Mouse (Mus musculus) neural tube, postnatal 0 days (tissue): ENCODE measurements around the gene Tifab. TPM values are rescaled to one million over a fixed set of nuclear protein-coding genes. Genes with fewer than 3 reads are reported as not detected.

Source experiments
- polyA plus RNA-seq: library from polyadenylated mRNA; unstranded; fragments of >200 nt; fragmentation: Nextera tagmentation; extraction: Ambion mirVana; gene quantifications from 2 replicates; pipeline ENCODE4 v1.2.1, GENCODE M21; 2015

Gene Tifab
- polyA plus RNA-seq, result 1.7 TPM in 2 replicates

GRCm38 (mm10) chr13:56178416-56179035 is at the start of gene Tifab:
TSS of gene Tifab (minus strand) at chr13:56178885.

DNA sequence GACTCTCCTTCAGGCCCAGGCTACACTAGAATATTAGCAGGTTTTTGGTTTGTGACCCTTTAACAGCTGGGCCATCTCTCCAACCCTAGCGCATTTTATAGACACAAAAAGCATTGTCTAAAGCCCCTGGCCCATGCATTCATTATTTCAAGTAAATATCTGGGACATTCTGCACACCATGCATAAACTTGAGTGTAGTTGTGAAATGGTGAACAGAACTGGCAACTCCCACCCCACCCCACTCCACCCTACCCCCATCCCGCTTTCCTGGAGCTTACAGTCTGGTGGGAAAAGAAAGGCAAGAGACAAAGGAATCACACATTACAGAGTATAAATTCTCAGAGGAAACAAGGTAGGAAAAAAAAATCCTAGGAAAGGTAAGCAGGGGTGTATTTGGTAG is 42.5 kb downstream of the Tifab start, which contains the start of gene H2afy:
H2afy (minus strand) TSS at position 162 of the 400 bp plus-strand sequence.

Other genes starting within 250 kb of the Tifab start
- gene H2afy, start 42.5 kb downstream of the Tifab start, polyA plus RNA-seq, result 135 and 141 TPM in 2 replicates
- gene Neurog1, start 73.3 kb upstream of the Tifab start, polyA plus RNA-seq, result not detected in 2 replicates
- 20.2 and 20.4 TPM in 2 replicates for gene Cxcl14, start 117.7 kb upstream of the Tifab start, polyA plus RNA-seq
- not detected in 2 replicates for gene Gm3045, start 247.7 kb upstream of the Tifab start, polyA plus RNA-seq